Mouse (Mus musculus): ENCODE data around the gene Ccl1. TPM values are rescaled to one million over a fixed set of nuclear protein-coding genes. Genes with fewer than 3 reads are reported as not detected.

The Ccl1 gene
- polyA plus RNA-seq, 1 experiment from 2014 or later = not detected

DNA sequence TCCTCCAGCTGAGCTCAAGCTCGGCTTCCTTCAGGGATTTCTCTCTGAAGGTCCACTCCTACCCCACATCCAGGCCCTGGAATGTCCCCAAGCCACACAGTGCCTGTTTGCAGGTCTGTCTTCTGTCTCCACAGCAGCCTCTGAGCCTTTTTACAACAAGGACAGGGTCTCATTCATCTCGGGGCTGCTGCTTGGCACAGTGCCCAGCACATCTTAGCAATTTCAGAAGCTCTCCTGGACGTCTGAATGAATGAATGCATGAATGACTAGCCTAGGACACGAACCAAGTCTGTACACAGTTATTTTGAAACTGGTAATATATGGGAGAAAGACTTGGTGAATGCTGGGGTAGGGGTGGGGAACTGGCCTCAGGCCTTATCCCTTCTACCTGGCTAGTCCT is 52.1 kb downstream of the Ccl1 start:
- no peak for DNase-seq
- Histone ChIP-seq H3K9me3 (ENCODE audit: low read length) (no peaks in the 10 kb centered on the region), H3K4me2 (ENCODE audit: low read depth, low read length) (no peak overlapping the region), H3K27ac (ENCODE audit: low read depth) (no peak overlapping the region), H3K9ac (replicated peaks) (no peak overlapping the region), H3K27me3 (ENCODE audit: insufficient read depth, low read length) (no peaks in the 10 kb centered on the region), H3K4me1 (ENCODE audit: insufficient read depth) (no peaks in the 10 kb centered on the region), H3K4me3 (ENCODE audit: low read depth, low read length) (no peak overlapping the region), H3K36me3 (replicated peaks; ENCODE audit: insufficient read depth, low read length) (no peaks in the 10 kb centered on the region)
- TF ChIP-seq EP300 (IDR thresholded peaks at IDR 0.05; ENCODE audit: low read depth) (no peak), CTCF (IDR thresholded peaks at IDR 0.05; ENCODE audit: low read depth) (no peak)
- ATAC-seq = no peak
- WGBS (ENCODE audit: insufficient replicate concordance) = 42% methylated on average over 4 of the region's 4 CpGs

GRCm38 (mm10) chr11:82251251-82251650 is 54.2 kb downstream of the Ccl1 start:
- no peak for ATAC-seq
- H3K4me1 ChIP-seq (ENCODE audit: insufficient read depth) = no peaks in the 10 kb centered on the region
- no peaks in the 10 kb centered on the region for H3K9me3 ChIP-seq (ENCODE audit: low read length)
- H3K9ac ChIP-seq (replicated peaks) = no peak overlapping the region
- TF ChIP-seq CTCF (IDR thresholded peaks at IDR 0.05; ENCODE audit: low read depth) = no peak
- TF ChIP-seq EP300 (IDR thresholded peaks at IDR 0.05; ENCODE audit: low read depth) = no peak
- 76% methylated on average over 6 of the region's 6 CpGs for WGBS (ENCODE audit: insufficient replicate concordance)
- DNase-seq = no peak
- H3K36me3 ChIP-seq (replicated peaks; ENCODE audit: insufficient read depth, low read length) = no peaks in the 10 kb centered on the region
- H3K27me3 ChIP-seq (ENCODE audit: insufficient read depth, low read length) = no peaks in the 10 kb centered on the region
- H3K4me2 ChIP-seq (ENCODE audit: low read depth, low read length) = no peak overlapping the region
- no peak overlapping the region for H3K27ac ChIP-seq (ENCODE audit: low read depth)
- no peak overlapping the region for H3K4me3 ChIP-seq (ENCODE audit: low read depth, low read length)

DNA sequence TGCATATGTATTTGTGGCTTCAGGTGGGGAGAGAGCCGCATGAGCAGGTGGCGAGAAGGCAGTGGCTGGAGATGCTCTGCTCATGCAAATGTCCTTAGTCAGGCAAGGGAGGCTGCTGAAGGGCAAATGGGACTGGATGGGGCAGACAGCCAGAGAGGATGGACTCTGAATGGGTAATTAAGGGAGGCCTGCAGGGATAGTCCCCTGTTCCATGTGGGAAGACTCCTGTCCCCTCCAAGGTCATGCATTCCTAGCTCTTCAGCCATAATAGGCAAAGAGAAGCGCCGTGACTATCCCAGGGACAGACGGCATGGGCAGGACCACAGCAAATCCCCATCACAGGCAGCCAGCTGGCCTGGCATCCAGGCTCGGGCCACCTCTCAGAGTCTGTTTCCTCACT is 55.5 kb downstream of the Ccl1 start:
- no peaks in the 10 kb centered on the region for H3K9me3 ChIP-seq (ENCODE audit: low read length)
- no peak for ATAC-seq
- no peak overlapping the region for H3K9ac ChIP-seq (replicated peaks)
- TF ChIP-seq CTCF (IDR thresholded peaks at IDR 0.05; ENCODE audit: low read depth) (no peak), EP300 (IDR thresholded peaks at IDR 0.05; ENCODE audit: low read depth) (no peak)
- no peaks in the 10 kb centered on the region for H3K36me3 ChIP-seq (replicated peaks; ENCODE audit: insufficient read depth, low read length)
- H3K4me2 ChIP-seq (ENCODE audit: low read depth, low read length) = no peak overlapping the region
- DNase-seq = no peak
- H3K4me1 ChIP-seq (ENCODE audit: insufficient read depth) = no peaks in the 10 kb centered on the region
- H3K4me3 ChIP-seq (ENCODE audit: low read depth, low read length) = no peak overlapping the region
- H3K27me3 ChIP-seq (ENCODE audit: insufficient read depth, low read length) = no peaks in the 10 kb centered on the region
- 82% methylated on average over 6 of the region's 6 CpGs for WGBS (ENCODE audit: insufficient replicate concordance)
- no peak overlapping the region for H3K27ac ChIP-seq (ENCODE audit: low read depth)

DNA sequence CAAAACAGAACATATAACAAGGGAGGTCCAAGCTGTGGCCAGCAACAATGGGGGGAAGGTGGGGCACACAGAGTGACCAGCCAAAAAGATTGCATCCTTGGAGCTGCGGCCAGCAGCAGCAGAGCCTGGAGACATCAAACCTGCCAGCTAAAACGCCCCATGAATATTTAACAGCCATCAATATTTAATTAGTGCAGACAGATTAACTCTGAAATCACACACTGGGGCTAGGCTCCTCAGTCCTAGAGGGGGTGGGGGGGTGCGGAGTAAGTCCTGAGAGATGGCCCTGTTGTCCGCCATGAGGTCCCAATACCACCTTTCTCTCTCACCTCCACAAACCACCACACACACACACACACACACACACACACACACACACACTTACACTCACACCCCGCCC is 68.1 kb downstream of the Ccl1 start:
- no peak for ATAC-seq
- no peak for DNase-seq
- Histone ChIP-seq H3K36me3 (replicated peaks; ENCODE audit: insufficient read depth, low read length) (no peaks in the 10 kb centered on the region), H3K4me1 (ENCODE audit: insufficient read depth) (no peaks in the 10 kb centered on the region), H3K27me3 (ENCODE audit: insufficient read depth, low read length) (no peaks in the 10 kb centered on the region), H3K4me2 (ENCODE audit: low read depth, low read length) (no peak overlapping the region), H3K4me3 (ENCODE audit: low read depth, low read length) (no peak overlapping the region), H3K9me3 (ENCODE audit: low read length) (no peaks in the 10 kb centered on the region), H3K9ac (replicated peaks) (no peak overlapping the region), H3K27ac (ENCODE audit: low read depth) (no peak overlapping the region)
- no peak for TF ChIP-seq CTCF (IDR thresholded peaks at IDR 0.05; ENCODE audit: low read depth)
- TF ChIP-seq EP300 (IDR thresholded peaks at IDR 0.05; ENCODE audit: low read depth) = no peak
- WGBS (ENCODE audit: insufficient replicate concordance) = 60% methylated on average over 5 of the region's 5 CpGs

DNA sequence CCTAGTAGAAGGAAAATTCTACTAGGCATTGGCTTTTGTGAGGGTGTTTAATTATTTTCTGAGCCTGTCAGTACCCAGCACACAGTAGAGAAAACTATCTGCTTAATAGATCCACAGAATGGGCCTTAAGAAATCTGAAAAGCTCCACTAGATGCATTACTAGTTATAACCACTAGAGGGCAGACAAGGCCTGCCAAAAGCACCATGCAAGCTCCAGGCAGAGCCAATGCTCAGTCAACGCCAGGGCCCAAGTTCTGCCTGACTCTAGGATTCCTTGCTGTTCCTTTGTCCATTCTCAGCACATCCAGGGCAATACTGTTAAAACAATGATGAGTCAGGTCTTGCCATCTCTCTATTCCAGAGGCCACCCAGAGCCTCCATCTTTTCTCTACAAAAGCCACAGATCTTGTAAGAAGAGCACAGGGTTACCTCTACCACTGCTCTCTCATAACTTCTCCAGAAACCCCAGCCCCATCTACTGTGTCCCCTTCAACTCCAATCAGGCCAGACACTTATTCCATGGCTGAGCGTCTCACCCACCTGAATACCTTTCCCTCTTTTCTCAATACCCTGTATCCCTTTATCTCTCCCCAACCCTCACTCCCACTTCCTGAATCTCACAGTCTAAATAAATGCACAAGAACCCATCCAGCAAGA is 69.8 kb downstream of the Ccl1 start:
- no peak overlapping the region for H3K4me3 ChIP-seq (ENCODE audit: low read depth, low read length)
- no peaks in the 10 kb centered on the region for H3K27me3 ChIP-seq (ENCODE audit: insufficient read depth, low read length)
- H3K4me2 ChIP-seq (ENCODE audit: low read depth, low read length) = no peak overlapping the region
- ATAC-seq = no peak
- no peaks in the 10 kb centered on the region for H3K36me3 ChIP-seq (replicated peaks; ENCODE audit: insufficient read depth, low read length)
- 27% methylated on average over 2 of the region's 2 CpGs for WGBS (ENCODE audit: insufficient replicate concordance)
- no peak overlapping the region for H3K27ac ChIP-seq (ENCODE audit: low read depth)
- H3K9ac ChIP-seq (replicated peaks) = no peak overlapping the region
- peak; percentile 38 for DNase-seq
- H3K4me1 ChIP-seq (ENCODE audit: insufficient read depth) = no peaks in the 10 kb centered on the region
- H3K9me3 ChIP-seq (ENCODE audit: low read length) = no peaks in the 10 kb centered on the region
- no peak for TF ChIP-seq EP300 (IDR thresholded peaks at IDR 0.05; ENCODE audit: low read depth)
- TF ChIP-seq CTCF (IDR thresholded peaks at IDR 0.05; ENCODE audit: low read depth) = peak; percentile 90

GRCm38 (mm10) chr11:82233991-82234390 is 71.5 kb downstream of the Ccl1 start:
- no peak overlapping the region for H3K9ac ChIP-seq (replicated peaks)
- no peaks in the 10 kb centered on the region for H3K36me3 ChIP-seq (replicated peaks; ENCODE audit: insufficient read depth, low read length)
- DNase-seq (no peak), ATAC-seq (no peak)
- H3K4me2 ChIP-seq (ENCODE audit: low read depth, low read length) = no peak overlapping the region
- TF ChIP-seq EP300 (IDR thresholded peaks at IDR 0.05; ENCODE audit: low read depth) (no peak), CTCF (IDR thresholded peaks at IDR 0.05; ENCODE audit: low read depth) (no peak)
- no peaks in the 10 kb centered on the region for H3K9me3 ChIP-seq (ENCODE audit: low read length)
- no peak overlapping the region for H3K27ac ChIP-seq (ENCODE audit: low read depth)
- H3K27me3 ChIP-seq (ENCODE audit: insufficient read depth, low read length) = no peaks in the 10 kb centered on the region
- H3K4me1 ChIP-seq (ENCODE audit: insufficient read depth) = no peaks in the 10 kb centered on the region
- 55% methylated on average over 6 of the region's 6 CpGs for WGBS (ENCODE audit: insufficient replicate concordance)
- no peak overlapping the region for H3K4me3 ChIP-seq (ENCODE audit: low read depth, low read length)

Measured in liver, postnatal 0 days (tissue).